25 mouse cellular contexts compared by ENCODE assay signal in genomic region chr12:8784189-8784588, GRCm38 (mm10). TPM values are rescaled to one million over a fixed set of nuclear protein-coding genes. Genes with fewer than 3 reads are reported as not detected.
DNase-seq lines count a peak whose midpoint lies in the region; ATAC-seq and TF ChIP-seq lines count a peak whose summit lies in the region.
"Had no signal": no experiment of that assay in that cellular context is flagged by ENCODE, and none has a peak within 500 bp of the region (broad histone marks: within the 10 kb centered on the region; RNA-seq: fewer than 3 reads in every experiment).

No protein-coding gene starts in this region.

- H3K4me2 ChIP-seq in embryonic facial prominence, embryonic 13.5 days = no peak overlapping the region
- no peak overlapping the region for H3K4me2 ChIP-seq in stomach, postnatal 0 days (replicated peaks; ENCODE audit: low read depth)
- H3K4me2 ChIP-seq in intestine, postnatal 0 days (replicated peaks; ENCODE audit: low read depth) = no peak overlapping the region
- H3K4me2 ChIP-seq: forebrain, embryonic 12.5 days; hindbrain, embryonic 14.5 days; limb, embryonic 15.5 days; liver, embryonic 15.5 days; midbrain, embryonic 15.5 days; neural tube, embryonic 13.5 days had no signal

- TF ChIP-seq EP300 in stomach, postnatal 0 days (optimal IDR thresholded peaks at IDR 0.05) = no peak

- 73% methylated on average over 9 of the region's 9 CpGs for WGBS in embryonic facial prominence, embryonic 13.5 days
- WGBS in embryonic facial prominence, embryonic 10.5 days = 82% methylated on average over 9 of the region's 9 CpGs
- WGBS in stomach, postnatal 0 days = 53% methylated on average over 9 of the region's 9 CpGs
- 65% methylated on average over 9 of the region's 9 CpGs for WGBS in intestine, postnatal 0 days

- no peak for TF ChIP-seq CTCF in stomach, postnatal 0 days (IDR thresholded peaks at IDR 0.05; ENCODE audit: low read depth)
- no peak for TF ChIP-seq CTCF in intestine, postnatal 0 days (IDR thresholded peaks at IDR 0.05; ENCODE audit: low read depth)

- 0 out of 2 replicates have a peak overlapping the region, but pooled peaks have one; percentile 16 for H3K27ac ChIP-seq in embryonic facial prominence, embryonic 13.5 days
- H3K27ac ChIP-seq in embryonic facial prominence, embryonic 10.5 days (replicated peaks) = no peak overlapping the region
- peak overlapping the region; percentile 82 for H3K27ac ChIP-seq in stomach, postnatal 0 days (replicated peaks)
- H3K27ac ChIP-seq in intestine, postnatal 0 days (ENCODE audit: low read depth, low read length) = no peak overlapping the region
- H3K27ac ChIP-seq: forebrain, embryonic 12.5 days; gastrocnemius, adult 2 months; hindbrain, embryonic 14.5 days; kidney, postnatal 0 days; liver, embryonic 15.5 days; macrophage; midbrain, embryonic 15.5 days; neural tube, embryonic 13.5 days had no signal

- no peaks in the 10 kb centered on the region for H3K9me3 ChIP-seq in embryonic facial prominence, embryonic 13.5 days
- no peaks in the 10 kb centered on the region for H3K9me3 ChIP-seq in embryonic facial prominence, embryonic 10.5 days
- no peaks in the 10 kb centered on the region for H3K9me3 ChIP-seq in stomach, postnatal 0 days (ENCODE audit: control insufficient read depth, low read length)
- H3K9me3 ChIP-seq in intestine, postnatal 0 days (ENCODE audit: control insufficient read depth) = no peaks in the 10 kb centered on the region
- H3K9me3 ChIP-seq: forebrain, embryonic 12.5 days; limb, embryonic 15.5 days; liver, embryonic 15.5 days; midbrain, embryonic 15.5 days; neural tube, embryonic 13.5 days had no signal

- 0 out of 2 replicates have a peak overlapping the region, but pooled peaks have one; percentile 27 for H3K9ac ChIP-seq in embryonic facial prominence, embryonic 13.5 days
- no peak overlapping the region for H3K9ac ChIP-seq in stomach, postnatal 0 days (ENCODE audit: low read length)
- no peak overlapping the region for H3K9ac ChIP-seq in intestine, postnatal 0 days (ENCODE audit: low read depth, low read length)
- H3K9ac ChIP-seq: forebrain, embryonic 12.5 days; hindbrain, embryonic 14.5 days; limb, embryonic 15.5 days; liver, embryonic 15.5 days; midbrain, embryonic 15.5 days; neural tube, embryonic 13.5 days had no signal

- no peak for DNase-seq in embryonic facial prominence, embryonic 10.5 days (ENCODE audit: low spot score)
- peak; percentile 6 to 17 for DNase-seq in left cerebral cortex, adult 18-20 months (ENCODE audit: low spot score in 2 of 2)
- no peak for DNase-seq in left cerebral cortex, postnatal 10 days (ENCODE audit: extremely low spot score in 1 of 2, low spot score in 2 of 2)
- peak; percentile 40 for DNase-seq in ovary, postnatal 36 days (ENCODE audit: low spot score)
- no peak for DNase-seq in ovary, postnatal 14 days (ENCODE audit: low spot score)
- DNase-seq in stomach, postnatal 0 days (ENCODE audit: low spot score) = peak; percentile 70
- DNase-seq: adrenal gland, postnatal 25 days; cerebellum, adult 9-11 months; gastrocnemius, adult 2 months; heart, postnatal 4 days; kidney, adult 2 months; right cerebral cortex, postnatal 4 days; thymus, adult 2 months had no signal

- no peaks in the 10 kb centered on the region for H3K27me3 ChIP-seq in embryonic facial prominence, embryonic 13.5 days
- H3K27me3 ChIP-seq in embryonic facial prominence, embryonic 10.5 days (replicated peaks; ENCODE audit: low read depth, poor library complexity, severe bottlenecking) = no peaks in the 10 kb centered on the region
- no peaks in the 10 kb centered on the region for H3K27me3 ChIP-seq in stomach, postnatal 0 days (ENCODE audit: control insufficient read depth, insufficient read depth, low read length)
- no peaks in the 10 kb centered on the region for H3K27me3 ChIP-seq in intestine, postnatal 0 days (replicated peaks; ENCODE audit: control insufficient read depth, insufficient read depth, low read length)
- H3K27me3 ChIP-seq: forebrain, embryonic 12.5 days; limb, embryonic 15.5 days; liver, embryonic 15.5 days; midbrain, embryonic 15.5 days; neural tube, embryonic 13.5 days had no signal

- no peak for ATAC-seq in embryonic facial prominence, embryonic 13.5 days (ENCODE audit: insufficient number of reproducible peaks, insufficient read depth, low FRiP score, low TSS enrichment, low read depth)
- ATAC-seq in stomach, postnatal 0 days (ENCODE audit: low FRiP score, low TSS enrichment) = peak; percentile 21; the same call in 1 of the 2 replicates
- ATAC-seq in intestine, postnatal 0 days = no peak
- ATAC-seq: inflammation-experienced regulatory T-cells, adult 6 months; midbrain, embryonic 15.5 days had no signal

- intact Hi-C loops in left cerebral cortex, postnatal 10 days (cut with DNase I) = no loop called here

- peaks cover 11% of the 10 kb centered on the region for H3K36me3 ChIP-seq in embryonic facial prominence, embryonic 13.5 days
- peaks cover 70% of the 10 kb centered on the region for H3K36me3 ChIP-seq in embryonic facial prominence, embryonic 10.5 days (replicated peaks)
- H3K36me3 ChIP-seq in stomach, postnatal 0 days (ENCODE audit: control insufficient read depth, insufficient read depth, low read length) = no peaks in the 10 kb centered on the region
- no peaks in the 10 kb centered on the region for H3K36me3 ChIP-seq in intestine, postnatal 0 days (ENCODE audit: control insufficient read depth, insufficient read depth)
- H3K36me3 ChIP-seq: forebrain, embryonic 12.5 days; liver, embryonic 15.5 days; midbrain, embryonic 15.5 days; neural tube, embryonic 13.5 days had no signal

- H3K4me1 ChIP-seq in embryonic facial prominence, embryonic 13.5 days = peaks cover 91% of the 10 kb centered on the region
- peaks cover 79% of the 10 kb centered on the region for H3K4me1 ChIP-seq in embryonic facial prominence, embryonic 10.5 days
- peaks cover 3% of the 10 kb centered on the region; the same call in 1 of the 2 replicates for H3K4me1 ChIP-seq in stomach, postnatal 0 days (replicated peaks; ENCODE audit: control insufficient read depth, insufficient read depth)
- peaks cover 23% of the 10 kb centered on the region for H3K4me1 ChIP-seq in intestine, postnatal 0 days (replicated peaks; ENCODE audit: control insufficient read depth, insufficient read depth, low read length)
- H3K4me1 ChIP-seq: midbrain, embryonic 15.5 days had no signal

- no peak overlapping the region for H3K4me3 ChIP-seq in embryonic facial prominence, embryonic 13.5 days
- no peak overlapping the region for H3K4me3 ChIP-seq in embryonic facial prominence, embryonic 10.5 days
- no peak overlapping the region for H3K4me3 ChIP-seq in stomach, postnatal 0 days (ENCODE audit: low read depth, low read length)
- H3K4me3 ChIP-seq in intestine, postnatal 0 days (ENCODE audit: low read depth, low read length) = no peak overlapping the region
- H3K4me3 ChIP-seq: erythroblast, embryonic 14.5 days; forebrain, embryonic 12.5 days; gastrocnemius, adult 2 months; limb, embryonic 15.5 days; liver, embryonic 15.5 days; midbrain, embryonic 15.5 days; neural tube, embryonic 13.5 days had no signal

RNA-seq across cellular contexts. Expression of gene Sdc1, which starts 13.1 kb away (rescaled TPM):
- 208 TPM in 2 replicates for polyA plus RNA-seq in embryonic facial prominence, embryonic 13.5 days (2015; fragmentation: Nextera tagmentation; extraction: Ambion mirVana)
- 157 and 158 TPM in 2 replicates for polyA plus RNA-seq in embryonic facial prominence, embryonic 10.5 days (2016; fragmentation: Nextera tagmentation; extraction: Ambion mirVana)
- total RNA-seq in left cerebral cortex, adult 18-20 months (2021) = 1 to 10 TPM; 1.2 to 1.6 TPM
- total RNA-seq in left cerebral cortex, postnatal 10 days (2021) = 1 to 10 TPM; 3.1 to 4.1 TPM
- 175 and 194 TPM in 2 replicates for polyA plus RNA-seq in stomach, postnatal 0 days (2015; fragmentation: Nextera tagmentation; extraction: Ambion mirVana)
- 43.4 and 46.4 TPM in 2 replicates for polyA plus RNA-seq in intestine, postnatal 0 days (2015; fragmentation: Nextera tagmentation; extraction: Ambion mirVana)

Comparison
In these comparisons a context has a peak if more than half of its experiments do, and no peak if none do; other contexts are left out.
1. H3K27ac ChIP-seq: peak in embryonic facial prominence, embryonic 13.5 days (single experiment) and stomach, postnatal 0 days (single experiment); none in embryonic facial prominence, embryonic 10.5 days (single experiment) and intestine, postnatal 0 days (single experiment).
2. DNase-seq: peak in left cerebral cortex, adult 18-20 months (2 of 2), ovary, postnatal 36 days (single experiment) and stomach, postnatal 0 days (single experiment); none in embryonic facial prominence, embryonic 10.5 days (single experiment), left cerebral cortex, postnatal 10 days (0 of 2) and ovary, postnatal 14 days (single experiment).